Mouse (Mus musculus) gonadal fat pad, adult 2 months (tissue): ENCODE measurements around the gene Serpind1. TPM values are rescaled to one million over a fixed set of nuclear protein-coding genes. Genes with fewer than 3 reads are reported as not detected.

Experiments
- DNase-seq: peaks from one replicate; pipeline ENCODE4 v3.0.0-alpha.2; 2012; ENCODE audit warnings: low read depth
- polyA plus RNA-seq: library from polyadenylated mRNA; depleted of rRNA; stranded (reverse); fragments of >200 nt; gene quantifications from 2 replicates; pipeline ENCODE4 v1.2.3, GENCODE M21; 2012; rRNA removed

Gene Serpind1
- polyA plus RNA-seq, 1 experiment = 0.12 TPM

DNA sequence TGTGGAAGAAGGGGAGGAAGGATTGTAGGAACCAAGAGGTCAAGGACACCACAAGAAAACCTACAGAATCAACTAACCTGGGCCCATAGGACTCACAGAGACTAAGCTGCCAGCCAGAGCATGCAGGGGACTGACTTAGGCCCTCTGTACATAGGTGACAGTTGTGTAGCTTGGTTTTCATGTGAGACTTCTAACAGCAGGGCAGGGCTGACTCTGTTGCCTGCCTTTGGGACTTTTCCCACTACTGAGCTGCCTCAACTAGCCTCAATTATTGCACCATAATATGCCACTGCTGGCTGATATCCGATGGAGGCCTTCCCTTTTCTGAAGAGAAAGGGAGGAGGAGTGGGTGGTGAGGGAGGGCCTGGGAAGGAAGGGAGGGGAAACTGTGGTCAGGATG is 15.6 kb downstream of the Serpind1 start:
- no peak for DNase-seq

DNA sequence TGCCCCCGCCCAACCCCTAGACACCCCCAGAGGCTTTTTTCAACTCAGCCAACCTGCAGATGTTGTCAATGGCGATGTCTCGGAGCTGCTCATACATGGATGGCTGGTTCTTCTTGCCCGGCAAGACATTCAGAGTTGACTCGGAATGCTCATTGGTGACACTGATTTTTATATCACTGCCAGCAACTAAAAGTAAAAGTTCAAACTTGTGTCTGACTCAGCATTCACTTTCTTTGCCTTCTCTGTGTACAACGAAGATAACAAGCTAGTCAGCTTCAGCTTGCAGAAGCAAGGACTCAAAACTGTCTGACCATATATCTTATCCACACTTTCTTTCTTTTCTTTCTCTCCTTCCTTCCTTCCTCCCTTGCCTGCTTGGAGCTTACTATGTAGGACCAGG is 24.9 kb downstream of the Serpind1 start:
- no peak for DNase-seq

DNA sequence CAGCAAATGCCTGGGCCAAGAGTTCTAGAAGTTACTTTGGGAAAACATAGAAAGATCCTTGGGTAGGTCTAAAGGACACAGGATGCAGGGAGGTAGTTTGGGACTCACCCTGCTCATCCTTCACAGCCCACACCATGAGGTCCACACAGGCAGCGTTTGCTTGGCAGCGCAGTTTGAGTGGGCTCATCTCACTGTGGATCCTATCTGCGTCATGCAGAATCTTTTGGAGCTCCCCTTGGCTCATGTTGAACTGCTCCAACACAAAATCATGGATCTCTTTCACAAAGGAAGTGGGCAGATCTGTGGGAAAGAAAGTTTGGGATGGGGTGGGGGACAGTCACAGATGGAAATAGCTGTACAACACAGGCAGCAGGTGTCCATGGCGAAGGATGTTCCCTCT is 27.6 kb downstream of the Serpind1 start:
- no peak for DNase-seq

DNA sequence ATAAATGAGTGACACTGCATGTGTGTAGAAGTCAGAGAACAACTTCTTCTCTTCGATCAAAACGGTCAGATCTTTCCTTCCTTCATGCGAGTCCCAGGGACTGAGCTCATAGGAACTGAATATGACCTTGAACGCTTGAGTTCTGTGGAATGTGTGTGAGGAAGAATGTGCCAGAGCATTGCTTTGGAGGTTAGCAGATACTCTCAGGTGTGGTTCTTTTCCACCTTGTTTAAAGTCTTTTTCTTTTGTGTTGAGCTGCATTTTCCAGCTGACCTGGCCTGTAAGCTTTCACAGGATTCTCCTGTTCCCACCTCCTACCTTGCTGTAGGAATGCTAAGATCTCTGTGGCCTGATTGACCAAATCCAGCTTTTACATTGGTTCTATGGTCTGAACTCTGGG is 51.1 kb downstream of the Serpind1 start:
- DNase-seq = no peak

DNA sequence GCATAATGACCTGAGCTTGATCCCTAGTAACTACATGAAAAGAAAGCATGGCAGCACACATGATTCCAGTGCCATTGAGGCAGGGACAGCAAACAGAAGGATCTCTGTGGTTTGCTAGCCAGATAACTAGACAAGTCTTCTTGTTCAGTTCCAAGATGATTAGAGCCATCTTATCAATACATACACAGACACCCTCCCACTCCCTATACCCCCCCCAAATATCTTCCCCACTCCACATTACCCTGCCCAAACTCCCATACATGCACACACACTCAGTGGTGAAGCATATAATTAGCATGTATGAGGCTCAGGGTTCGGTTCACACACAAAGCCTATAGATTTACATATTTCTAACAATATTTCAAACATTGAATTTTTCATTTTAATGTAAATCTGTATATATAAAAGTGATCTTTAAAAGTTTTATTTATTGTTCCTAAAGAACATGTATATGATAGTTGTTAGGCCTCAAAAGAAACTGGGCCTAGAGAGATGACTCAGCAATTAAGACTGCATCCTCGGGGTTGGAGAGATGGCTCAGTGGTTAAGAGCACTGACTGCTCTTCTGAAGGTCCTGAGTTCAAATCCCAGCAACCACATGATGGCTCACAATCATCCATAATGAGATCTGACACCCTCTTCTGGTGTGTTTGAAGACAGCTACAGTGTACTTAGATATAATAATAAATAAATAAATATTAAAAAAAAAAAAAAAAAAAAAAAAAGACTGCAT is 52.6 kb downstream of the Serpind1 start:
- no peak for DNase-seq

DNA sequence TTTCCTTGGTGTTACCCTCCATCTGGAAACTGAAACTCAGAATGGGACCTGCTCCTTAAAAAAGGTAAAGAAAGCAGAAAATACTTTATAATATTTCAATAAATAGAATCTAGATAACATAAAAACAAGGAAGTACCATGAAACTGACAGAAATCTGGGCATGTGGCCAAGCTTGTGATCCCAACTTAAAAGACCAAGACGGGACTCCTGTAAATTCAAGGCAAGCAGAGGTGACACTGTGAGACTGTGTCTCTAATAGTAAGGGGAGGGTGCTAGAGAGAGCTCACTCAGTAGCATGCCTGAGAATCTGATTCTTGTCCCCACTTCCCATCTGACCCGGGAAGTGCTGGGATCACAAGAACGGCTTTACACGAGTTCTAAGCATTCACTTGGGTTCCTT is 61.6 kb downstream of the Serpind1 start:
- no peak for DNase-seq

Other genes with a start within 250 kb of the Serpind1 start
- 76.0 and 83.6 TPM in 2 replicates for gene Ppil2, start 220.1 kb upstream of the Serpind1 start, polyA plus RNA-seq
- 9.5 and 15.0 TPM in 2 replicates for gene 2610318N02Rik, start 206.2 kb upstream of the Serpind1 start, polyA plus RNA-seq
- 107 and 171 TPM in 2 replicates for gene Sdf2l1, start 199.0 kb upstream of the Serpind1 start, polyA plus RNA-seq
- 3.8 and 5.3 TPM in 2 replicates for gene Ydjc, start 186.8 kb upstream of the Serpind1 start, polyA plus RNA-seq
- 0.84 and 1.5 TPM in 2 replicates for gene Ccdc116, start 184.1 kb upstream of the Serpind1 start, polyA plus RNA-seq
- 48.4 and 51.4 TPM in 2 replicates for gene Ube2l3, start 128.7 kb upstream of the Serpind1 start, polyA plus RNA-seq
- 0.36 and 0.88 TPM in 2 replicates for gene Rimbp3, start 122.8 kb upstream of the Serpind1 start, polyA plus RNA-seq
- 2.6 and 3.4 TPM in 2 replicates for gene Hic2, start 97.8 kb upstream of the Serpind1 start, polyA plus RNA-seq
- gene Tmem191c, start 55.3 kb upstream of the Serpind1 start, polyA plus RNA-seq = 15.6 and 23.2 TPM in 2 replicates
- gene Snap29, start 74.6 kb downstream of the Serpind1 start, polyA plus RNA-seq = 7.1 and 9.6 TPM in 2 replicates
- 69.0 and 77.6 TPM in 2 replicates for gene Pi4ka, start 74.9 kb downstream of the Serpind1 start, polyA plus RNA-seq
- 28.0 and 28.5 TPM in 2 replicates for gene Crkl, start 120.6 kb downstream of the Serpind1 start, polyA plus RNA-seq
- gene Aifm3, start 158.2 kb downstream of the Serpind1 start, polyA plus RNA-seq = 1.9 and 3.3 TPM in 2 replicates
- 141 and 201 TPM in 2 replicates for gene Lztr1, start 177.3 kb downstream of the Serpind1 start, polyA plus RNA-seq
- 79.7 and 91.9 TPM in 2 replicates for gene Thap7, start 199.8 kb downstream of the Serpind1 start, polyA plus RNA-seq
- 8.6 and 12.0 TPM in 2 replicates for gene Lrrc74b, start 229.9 kb downstream of the Serpind1 start, polyA plus RNA-seq
- 6.8 and 9.0 TPM in 2 replicates for gene P2rx6, start 230.5 kb downstream of the Serpind1 start, polyA plus RNA-seq